Mouse (Mus musculus): ENCODE data around the gene Cox5b. TPM values are rescaled to one million over a fixed set of nuclear protein-coding genes. Genes with fewer than 3 reads are reported as not detected.

The Cox5b gene
- polyA plus RNA-seq, 1 experiment from 2014 or later = 1,162 TPM

- ATAC-seq = no peak
- Histone ChIP-seq H3K9ac (ENCODE audit: low read depth, low read length) (no peak overlapping the region), H3K27me3 (replicated peaks; ENCODE audit: control insufficient read depth, insufficient read depth, low read length) (no peaks in the 10 kb centered on the region), H3K27ac (ENCODE audit: low read depth, low read length) (no peak overlapping the region), H3K9me3 (ENCODE audit: control insufficient read depth) (no peaks in the 10 kb centered on the region), H3K36me3 (ENCODE audit: control insufficient read depth, insufficient read depth) (no peaks in the 10 kb centered on the region), H3K4me3 (ENCODE audit: low read depth, low read length) (no peak overlapping the region), H3K4me2 (replicated peaks; ENCODE audit: low read depth) (no peak overlapping the region), H3K4me1 (replicated peaks; ENCODE audit: control insufficient read depth, insufficient read depth, low read length) (no peaks in the 10 kb centered on the region)
- no peak for TF ChIP-seq CTCF (IDR thresholded peaks at IDR 0.05; ENCODE audit: low read depth)
- 64% methylated on average over 4 of the region's 4 CpGs for WGBS
These were observed 21.0 kb upstream of the Cox5b start for GRCm38 (mm10) chr1:36670256-36670655.

- H3K9ac ChIP-seq (ENCODE audit: low read depth, low read length) = no peak overlapping the region
- H3K9me3 ChIP-seq (ENCODE audit: control insufficient read depth) = no peaks in the 10 kb centered on the region
- H3K36me3 ChIP-seq (ENCODE audit: control insufficient read depth, insufficient read depth) = no peaks in the 10 kb centered on the region
- no peaks in the 10 kb centered on the region for H3K27me3 ChIP-seq (replicated peaks; ENCODE audit: control insufficient read depth, insufficient read depth, low read length)
- TF ChIP-seq CTCF (IDR thresholded peaks at IDR 0.05; ENCODE audit: low read depth) = no peak
- H3K4me3 ChIP-seq (ENCODE audit: low read depth, low read length) = no peak overlapping the region
- WGBS = 95% methylated on average over 10 of the region's 10 CpGs
- no peak overlapping the region for H3K4me2 ChIP-seq (replicated peaks; ENCODE audit: low read depth)
- H3K4me1 ChIP-seq (replicated peaks; ENCODE audit: control insufficient read depth, insufficient read depth, low read length) = no peaks in the 10 kb centered on the region
- no peak for ATAC-seq
- H3K27ac ChIP-seq (ENCODE audit: low read depth, low read length) = no peak overlapping the region
These were observed 20.0 kb upstream of the Cox5b start for GRCm38 (mm10) chr1:36671260-36671659.

- Histone ChIP-seq H3K27me3 (replicated peaks; ENCODE audit: control insufficient read depth, insufficient read depth, low read length) (no peaks in the 10 kb centered on the region), H3K4me2 (replicated peaks; ENCODE audit: low read depth) (no peak overlapping the region), H3K9me3 (ENCODE audit: control insufficient read depth) (no peaks in the 10 kb centered on the region), H3K9ac (ENCODE audit: low read depth, low read length) (no peak overlapping the region), H3K27ac (ENCODE audit: low read depth, low read length) (no peak overlapping the region), H3K36me3 (ENCODE audit: control insufficient read depth, insufficient read depth) (no peaks in the 10 kb centered on the region), H3K4me3 (ENCODE audit: low read depth, low read length) (no peak overlapping the region), H3K4me1 (replicated peaks; ENCODE audit: control insufficient read depth, insufficient read depth, low read length) (no peaks in the 10 kb centered on the region)
- TF ChIP-seq CTCF (IDR thresholded peaks at IDR 0.05; ENCODE audit: low read depth) = no peak
- no peak for ATAC-seq
- WGBS = 61% methylated on average over 16 of the region's 16 CpGs
These were observed 18.4 kb upstream of the Cox5b start for GRCm38 (mm10) chr1:36672648-36673350.

GRCm38 (mm10) chr1:36674936-36675335 lies 16.3 kb upstream of the Cox5b start:
- 45% methylated on average over 3 of the region's 3 CpGs for WGBS
- no peak overlapping the region for H3K4me3 ChIP-seq (ENCODE audit: low read depth, low read length)
- no peaks in the 10 kb centered on the region for H3K4me1 ChIP-seq (replicated peaks; ENCODE audit: control insufficient read depth, insufficient read depth, low read length)
- no peaks in the 10 kb centered on the region for H3K9me3 ChIP-seq (ENCODE audit: control insufficient read depth)
- no peak for TF ChIP-seq CTCF (IDR thresholded peaks at IDR 0.05; ENCODE audit: low read depth)
- no peak overlapping the region for H3K27ac ChIP-seq (ENCODE audit: low read depth, low read length)
- ATAC-seq = no peak
- H3K27me3 ChIP-seq (replicated peaks; ENCODE audit: control insufficient read depth, insufficient read depth, low read length) = no peaks in the 10 kb centered on the region
- H3K36me3 ChIP-seq (ENCODE audit: control insufficient read depth, insufficient read depth) = no peaks in the 10 kb centered on the region
- no peak overlapping the region for H3K4me2 ChIP-seq (replicated peaks; ENCODE audit: low read depth)
- H3K9ac ChIP-seq (ENCODE audit: low read depth, low read length) = no peak overlapping the region

GRCm38 (mm10) chr1:36680893-36681292 lies 10.4 kb upstream of the Cox5b start:
- no peak overlapping the region for H3K9ac ChIP-seq (ENCODE audit: low read depth, low read length)
- H3K27ac ChIP-seq (ENCODE audit: low read depth, low read length) = no peak overlapping the region
- 76% methylated on average over 7 of the region's 7 CpGs for WGBS
- ATAC-seq = no peak
- TF ChIP-seq CTCF (IDR thresholded peaks at IDR 0.05; ENCODE audit: low read depth) = no peak
- no peaks in the 10 kb centered on the region for H3K9me3 ChIP-seq (ENCODE audit: control insufficient read depth)
- no peaks in the 10 kb centered on the region for H3K4me1 ChIP-seq (replicated peaks; ENCODE audit: control insufficient read depth, insufficient read depth, low read length)
- H3K27me3 ChIP-seq (replicated peaks; ENCODE audit: control insufficient read depth, insufficient read depth, low read length) = no peaks in the 10 kb centered on the region
- no peak overlapping the region for H3K4me2 ChIP-seq (replicated peaks; ENCODE audit: low read depth)
- H3K36me3 ChIP-seq (ENCODE audit: control insufficient read depth, insufficient read depth) = no peaks in the 10 kb centered on the region
- no peak overlapping the region for H3K4me3 ChIP-seq (ENCODE audit: low read depth, low read length)

- no peaks in the 10 kb centered on the region for H3K9me3 ChIP-seq (ENCODE audit: control insufficient read depth)
- no peaks in the 10 kb centered on the region for H3K4me1 ChIP-seq (replicated peaks; ENCODE audit: control insufficient read depth, insufficient read depth, low read length)
- H3K4me3 ChIP-seq (ENCODE audit: low read depth, low read length) = no peak within 1 kb of the TSS
- no peak for ATAC-seq
- H3K27ac ChIP-seq (ENCODE audit: low read depth, low read length) = no peak within 1 kb of the TSS
- H3K36me3 ChIP-seq (ENCODE audit: control insufficient read depth, insufficient read depth) = no peaks in the 10 kb centered on the region
- no peak within 1 kb of the TSS for H3K4me2 ChIP-seq (replicated peaks; ENCODE audit: low read depth)
- H3K9ac ChIP-seq (ENCODE audit: low read depth, low read length) = no peak within 1 kb of the TSS
- no peaks in the 10 kb centered on the region for H3K27me3 ChIP-seq (replicated peaks; ENCODE audit: control insufficient read depth, insufficient read depth, low read length)
- no peak for TF ChIP-seq CTCF (IDR thresholded peaks at IDR 0.05; ENCODE audit: low read depth)
- 91% methylated on average over 39 of the region's 39 CpGs for WGBS
These were observed 8.5 kb upstream of the Cox5b start, which contains the start of gene Fam178b for GRCm38 (mm10) chr1:36682620-36683355. TSS of gene Fam178b (minus strand) at chr1:36683183.
